Mouse (Mus musculus) heart, embryonic 14.5 days (tissue): Measurements from ENCODE around the gene Grap2. TPM values are rescaled to one million over a fixed set of nuclear protein-coding genes. Genes with fewer than 3 reads are reported as not detected.

ENCODE experiments used
- ATAC-seq: fragments of 200-750 bp; cut with Nextera tagmentation; 2 replicates; pipeline ENCODE4 v1.8.0; 2017; ENCODE audit warnings: low read depth, moderate TSS enrichment; ENCODE audit not compliant: insufficient number of reproducible peaks, insufficient read depth, low FRiP score
- H3K27ac ChIP-seq, 2 experiments: fragments of 200-500 bp in 1 of 2; fragments of 300-500 bp in 1 of 2; sonication (generic) in 1 of 2; replicated peaks in 1 of 2; 2 replicates each; pipeline ENCODE4 v1.5.1; 2012 to 2014; ENCODE audit warnings: low read depth in 2 of 2, low read length in 2 of 2, control low read depth in 1 of 2, mild to moderate bottlenecking in 1 of 2, mixed read lengths in 1 of 2; ENCODE audit not compliant: control insufficient read depth in 1 of 2, insufficient read depth in 1 of 2
- H3K27me3 ChIP-seq: fragments of 300-500 bp; sonication (generic); 2 replicates; pipeline ENCODE4 v1.6.1; 2014; ENCODE audit warnings: mild to moderate bottlenecking, low read length, control low read depth; ENCODE audit not compliant: control insufficient read depth, insufficient read depth
- H3K36me3 ChIP-seq: fragments of 300-500 bp; sonication (generic); 2 replicates; pipeline ENCODE4 v1.6.1; 2014; ENCODE audit warnings: mild to moderate bottlenecking, control low read depth, low read length, mixed read lengths; ENCODE audit not compliant: control insufficient read depth, insufficient read depth
- H3K4me1 ChIP-seq, 2 experiments: fragments of 200-500 bp in 1 of 2; fragments of 300-500 bp in 1 of 2; sonication (generic) in 1 of 2; 2 replicates each; pipeline ENCODE4 v1.6.1; 2012 to 2014; ENCODE audit warnings: low read length in 2 of 2, control low read depth in 1 of 2, mixed read lengths in 1 of 2; ENCODE audit not compliant: control insufficient read depth in 2 of 2, insufficient read depth in 2 of 2
- H3K4me2 ChIP-seq: fragments of 300-500 bp; sonication (generic); 2 replicates; pipeline ENCODE4 v1.6.1; 2014; ENCODE audit warnings: mild to moderate bottlenecking, low read length
- H3K4me3 ChIP-seq, 2 experiments: fragments of 200-500 bp in 1 of 2; fragments of 300-500 bp in 1 of 2; sonication (generic) in 1 of 2; 2 replicates each; pipeline ENCODE4 v1.5.1; 2012 to 2014; ENCODE audit warnings: low read length in 2 of 2, mild to moderate bottlenecking in 2 of 2, control low read depth in 1 of 2, low read depth in 1 of 2, moderate library complexity in 1 of 2; ENCODE audit not compliant: control insufficient read depth in 1 of 2, insufficient read depth in 1 of 2
- H3K9ac ChIP-seq: fragments of 300-500 bp; sonication (generic); 2 replicates; pipeline ENCODE4 v1.6.1; 2014; ENCODE audit warnings: mild to moderate bottlenecking, low read length
- H3K9me3 ChIP-seq: fragments of 300-500 bp; sonication (generic); 2 replicates; pipeline ENCODE4 v1.6.1; 2016; ENCODE audit warnings: low read length, control low read depth; ENCODE audit not compliant: control insufficient read depth
- WGBS: fragments of 180-500 bp; shearing (Covaris S2); extraction: QIAGEN DNeasy Blood & Tissue Kit; methylation state at CpG from one replicate; pipeline ENCODE4 v1.1.7; 2014; 5-methylcytosine and 5-hydroxymethylcytosine counted together
- polyA plus RNA-seq: library from polyadenylated mRNA; unstranded; fragments of >200 nt; fragmentation: Nextera tagmentation; extraction: Ambion mirVana; gene quantifications from 2 replicates; pipeline ENCODE4 v1.2.1, GENCODE M21; 2014

Gene Grap2
- polyA plus RNA-seq, 1 experiment from 2014 or later = 2.4 TPM

DNA sequence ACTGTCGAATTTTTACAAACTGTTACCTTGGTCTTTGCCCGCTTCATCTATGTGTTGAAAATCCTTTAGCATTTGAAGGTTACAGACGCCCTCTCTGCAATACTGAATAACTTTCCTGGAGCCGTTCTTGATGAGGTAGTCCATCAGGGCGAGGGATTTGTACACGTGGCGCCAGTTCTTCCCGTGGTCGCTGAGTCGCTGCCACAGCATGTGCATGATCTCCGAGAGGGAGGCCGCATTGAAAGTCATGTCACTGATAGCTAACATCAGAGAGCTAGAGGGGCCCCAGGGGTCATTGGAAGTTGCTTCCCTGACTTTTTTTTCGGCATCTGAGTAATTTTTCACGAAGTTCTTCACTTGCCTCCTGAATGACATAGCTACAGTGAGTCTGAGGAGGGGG is 12.4 kb upstream of the Grap2 start:
- no peaks in the 10 kb centered on the region for H3K9me3 ChIP-seq
- H3K4me1 ChIP-seq = peaks cover 7 to 13% of the 10 kb centered on the region in 2 experiments
- no peaks in the 10 kb centered on the region for H3K27me3 ChIP-seq
- H3K4me3 ChIP-seq = no peak overlapping the region
- no peak overlapping the region for H3K4me2 ChIP-seq
- no peaks in the 10 kb centered on the region for H3K36me3 ChIP-seq
- 34% methylated on average over 14 of the region's 14 CpGs for WGBS
- H3K27ac ChIP-seq = no peak overlapping the region
- no peak overlapping the region for H3K9ac ChIP-seq
- ATAC-seq = no peak

DNA sequence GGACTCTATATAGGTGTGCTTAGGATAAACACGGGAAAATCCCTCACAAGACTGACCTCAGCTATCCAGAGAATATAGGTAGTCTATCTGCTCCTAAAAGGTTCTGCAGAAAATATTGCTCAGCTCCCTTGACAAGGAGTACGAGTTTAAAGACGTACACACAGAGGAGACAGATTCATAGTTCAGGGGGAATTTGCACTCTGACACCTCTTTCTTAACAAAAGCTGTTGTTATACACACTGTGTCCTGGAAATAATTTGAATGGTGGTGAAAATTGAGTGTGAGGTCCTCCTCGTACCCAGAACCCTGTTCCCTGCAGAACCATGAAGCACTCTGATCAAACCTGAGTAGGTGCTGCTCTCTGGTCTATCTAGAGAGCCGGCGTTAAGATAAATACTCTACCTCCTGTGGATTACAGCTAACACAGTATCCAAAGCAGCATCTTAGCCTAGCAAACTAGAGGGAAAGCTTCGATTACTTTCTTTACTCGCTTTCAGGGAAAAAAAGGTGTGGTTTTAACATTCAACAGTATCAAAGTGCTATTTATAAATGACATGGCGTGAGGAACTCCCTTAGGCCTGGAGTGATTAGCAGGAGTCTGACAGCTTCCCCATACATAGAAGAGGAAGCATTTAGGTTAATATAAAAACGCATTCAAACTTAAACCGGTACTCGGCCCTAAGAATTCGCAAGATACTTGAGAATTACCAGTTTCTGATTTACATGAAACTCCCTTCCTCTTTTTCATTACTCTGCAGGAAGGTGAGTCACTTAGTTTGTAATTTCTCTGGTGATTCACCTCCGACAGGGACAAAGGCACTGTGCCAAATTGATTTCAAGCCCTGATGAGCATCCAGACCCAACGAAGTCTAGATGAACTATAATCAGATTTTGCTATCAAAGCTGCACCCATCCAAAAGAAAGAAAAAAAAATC is 11.5 kb upstream of the Grap2 start:
- Histone ChIP-seq H3K4me1 (peaks cover 7 to 13% of the 10 kb centered on the region in 2 experiments), H3K4me2 (no peak overlapping the region), H3K9me3 (no peaks in the 10 kb centered on the region), H3K36me3 (no peaks in the 10 kb centered on the region), H3K4me3 (no peak overlapping the region), H3K9ac (no peak overlapping the region), H3K27ac (no peak overlapping the region), H3K27me3 (no peaks in the 10 kb centered on the region)
- WGBS = 49% methylated on average over 15 of the region's 15 CpGs
- ATAC-seq = no peak

DNA sequence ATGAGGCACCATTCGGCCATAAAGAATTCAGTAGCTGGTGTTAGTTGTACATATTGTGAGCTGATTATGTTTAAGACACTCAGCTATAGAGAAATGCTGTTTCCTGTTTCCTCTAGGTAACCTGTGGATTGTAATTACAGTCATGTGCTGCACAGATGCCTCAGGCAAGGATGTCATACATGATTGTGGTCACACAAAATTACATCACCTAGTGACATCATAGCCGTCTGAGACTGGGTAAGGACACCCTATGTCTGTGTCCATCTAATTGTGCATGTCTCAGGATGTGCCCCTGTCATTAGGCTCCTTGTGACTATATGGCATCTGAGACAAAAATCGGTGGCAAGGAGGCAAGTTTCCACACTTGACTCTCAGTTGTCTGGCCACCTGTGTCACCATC is 9.9 kb upstream of the Grap2 start:
- 67% methylated on average over 3 of the region's 3 CpGs for WGBS
- Histone ChIP-seq H3K4me1 (peaks cover 7 to 13% of the 10 kb centered on the region in 2 experiments), H3K27me3 (0 out of 2 replicates have a peak, but pooled peaks cover 7% of the 10 kb centered on the region), H3K36me3 (no peaks in the 10 kb centered on the region), H3K9ac (no peak overlapping the region), H3K9me3 (no peaks in the 10 kb centered on the region), H3K27ac (no peak overlapping the region), H3K4me2 (no peak overlapping the region), H3K4me3 (no peak overlapping the region)
- ATAC-seq = no peak

DNA sequence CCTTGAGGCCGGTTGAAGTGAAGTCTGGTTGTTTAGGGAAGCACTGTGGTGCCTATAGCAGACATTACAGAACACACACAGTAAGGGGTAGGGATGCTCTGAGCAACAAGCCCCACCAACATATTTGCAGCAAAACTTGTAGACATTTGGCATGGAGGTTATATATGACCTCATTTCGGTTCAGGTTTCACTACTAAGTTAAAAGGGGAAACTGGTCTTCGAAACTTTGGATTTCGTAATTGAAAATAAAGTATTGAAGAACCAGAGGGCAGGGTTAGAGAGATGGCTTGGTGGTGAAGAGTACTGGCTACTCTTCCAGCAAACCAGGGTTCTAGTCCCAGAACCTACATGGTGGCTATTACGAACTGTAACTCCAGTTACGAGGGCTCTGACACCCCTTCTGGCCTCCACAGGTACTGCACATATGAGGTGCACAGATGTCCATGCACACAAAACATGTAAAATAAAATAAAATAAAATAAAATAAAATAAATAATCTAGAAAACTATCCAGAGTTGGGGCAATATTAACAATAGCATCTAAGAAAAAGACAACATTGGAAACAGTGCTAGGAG is 8.7 kb upstream of the Grap2 start:
- Histone ChIP-seq H3K4me3 (no peak overlapping the region), H3K4me1 (peaks cover 7 to 13% of the 10 kb centered on the region in 2 experiments), H3K9ac (no peak overlapping the region), H3K4me2 (no peak overlapping the region), H3K9me3 (no peaks in the 10 kb centered on the region), H3K27me3 (peaks cover 12% of the 10 kb centered on the region; the same call in 1 of the 2 replicates), H3K36me3 (no peaks in the 10 kb centered on the region), H3K27ac (no peak overlapping the region)
- ATAC-seq = no peak
- 87% methylated on average over 6 of the region's 6 CpGs for WGBS

DNA sequence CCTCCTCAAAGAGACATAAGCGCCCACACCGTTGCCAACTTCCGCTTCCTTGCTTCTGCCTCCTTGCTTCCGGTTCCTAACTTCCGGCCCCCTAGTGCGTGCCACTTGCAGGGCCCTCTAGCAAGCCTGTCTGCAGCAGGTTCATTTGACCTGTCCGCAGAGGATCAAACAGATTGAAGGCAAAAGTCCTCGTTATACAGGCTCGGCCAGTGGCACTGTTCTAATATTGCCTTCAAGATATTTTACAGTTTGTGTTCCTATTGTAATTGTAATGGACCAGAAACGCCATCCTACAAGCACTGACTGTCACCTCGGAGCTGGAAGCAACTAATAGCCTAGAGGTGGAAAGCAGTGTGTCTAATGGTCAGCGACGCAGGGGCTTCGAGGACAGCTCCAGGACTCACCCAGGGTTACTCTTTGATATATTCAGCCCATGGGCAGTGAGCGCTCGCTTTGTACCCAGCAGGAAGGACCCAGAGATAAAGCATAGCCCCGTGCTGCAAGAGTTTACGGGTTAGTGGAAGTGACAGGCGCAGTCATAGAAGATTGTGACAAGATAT is 7.2 kb upstream of the Grap2 start, which contains the start of gene Enthd1:
TSS of gene Enthd1 (minus strand) at position 51 of the 560 bp plus-strand sequence.
- no peak within 1 kb of the TSS for H3K4me2 ChIP-seq
- no peak for ATAC-seq
- H3K9ac ChIP-seq = no peak within 1 kb of the TSS
- 73% methylated on average over 19 of the region's 19 CpGs for WGBS
- H3K27me3 ChIP-seq = peaks cover 22% of the 10 kb centered on the region
- no peaks in the 10 kb centered on the region for H3K36me3 ChIP-seq
- no peak within 1 kb of the TSS for H3K4me3 ChIP-seq
- no peak within 1 kb of the TSS for H3K27ac ChIP-seq
- peaks cover 1 to 8% of the 10 kb centered on the region in 2 experiments for H3K4me1 ChIP-seq
- no peaks in the 10 kb centered on the region for H3K9me3 ChIP-seq

DNA sequence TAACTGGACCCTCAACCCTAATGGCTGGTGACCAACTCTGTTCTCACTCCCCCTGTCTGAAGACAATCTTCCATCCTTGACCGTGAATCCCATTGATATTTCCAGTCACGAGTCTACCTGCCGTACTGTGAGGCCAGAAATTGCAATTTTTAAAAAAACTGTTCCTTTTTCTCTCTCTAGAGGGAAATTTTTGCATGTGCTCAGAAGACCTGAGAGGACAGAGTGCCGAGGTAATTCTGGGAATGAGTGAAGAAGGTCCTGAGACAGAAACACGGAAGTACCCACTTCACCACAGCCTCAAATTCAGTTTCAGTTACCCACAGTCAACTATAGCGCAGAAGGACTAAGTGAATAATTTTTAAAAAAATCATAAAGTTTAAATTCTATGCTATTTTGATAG is 5.7 kb upstream of the Grap2 start:
- H3K4me2 ChIP-seq = no peak overlapping the region
- H3K9ac ChIP-seq = no peak overlapping the region
- H3K27ac ChIP-seq = no peak overlapping the region
- peaks cover 31% of the 10 kb centered on the region for H3K27me3 ChIP-seq
- no peak overlapping the region for H3K4me3 ChIP-seq
- H3K36me3 ChIP-seq = no peaks in the 10 kb centered on the region
- no peaks in the 10 kb centered on the region for H3K4me1 ChIP-seq
- 89% methylated on average over 6 of the region's 6 CpGs for WGBS
- no peak for ATAC-seq
- H3K9me3 ChIP-seq = no peaks in the 10 kb centered on the region

DNA sequence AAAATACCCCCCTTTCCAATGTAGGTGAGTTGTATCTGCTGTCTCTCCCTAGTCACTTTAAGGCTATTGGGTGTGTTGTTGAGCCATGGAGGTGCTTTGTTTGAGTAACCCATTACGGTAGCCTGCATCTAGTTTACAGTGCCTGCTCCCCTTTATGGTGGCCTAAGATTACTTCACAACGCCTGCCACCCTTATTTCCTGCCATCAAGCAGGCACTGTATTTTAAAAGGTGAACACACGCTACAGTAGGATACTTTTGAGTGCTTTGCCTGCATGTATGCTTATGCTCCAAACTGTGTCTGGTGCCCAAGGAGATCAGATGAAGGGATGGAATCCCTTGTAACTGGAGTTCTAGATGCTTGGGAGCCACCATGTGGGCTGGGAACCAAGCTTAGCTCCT is 5.3 kb upstream of the Grap2 start:
- Histone ChIP-seq H3K36me3 (no peaks in the 10 kb centered on the region), H3K27me3 (peaks cover 31% of the 10 kb centered on the region), H3K4me1 (no peaks in the 10 kb centered on the region), H3K4me2 (no peak overlapping the region), H3K9me3 (no peaks in the 10 kb centered on the region), H3K4me3 (no peak overlapping the region), H3K9ac (no peak overlapping the region), H3K27ac (no peak overlapping the region)
- WGBS = 81% methylated on average over 3 of the region's 3 CpGs
- no peak for ATAC-seq
